Mouse (Mus musculus) kidney, adult 2 months (tissue): ENCODE results near the gene Akap7. TPM values are rescaled to one million over a fixed set of nuclear protein-coding genes. Genes with fewer than 3 reads are reported as not detected.
A peak's percentile ranks its signal among the peaks of the same experiment; 100 is the strongest.

Experiments
- DNase-seq: peaks from one replicate; pipeline ENCODE4 v3.0.0; 2021
- H3K27ac ChIP-seq: fragments of 200-500 bp; 2 replicates; pipeline ENCODE4 v1.5.1; 2012; ENCODE audit warnings: low read depth, low read length, control low read depth, inconsistent platforms; ENCODE audit not compliant: insufficient read depth
- H3K27me3 ChIP-seq: fragments of 200-500 bp; replicated peaks from 2 replicates; pipeline ENCODE4 v1.6.1; 2012; ENCODE audit warnings: mild to moderate bottlenecking, moderate library complexity, low read length, inconsistent platforms; ENCODE audit not compliant: control insufficient read depth, insufficient read depth
- H3K36me3 ChIP-seq: fragments of 200-500 bp; 2 replicates; pipeline ENCODE4 v1.6.1; 2012; ENCODE audit warnings: mild to moderate bottlenecking, moderate library complexity, low read length, inconsistent platforms; ENCODE audit not compliant: control insufficient read depth, insufficient read depth
- H3K4me1 ChIP-seq: fragments of 200-500 bp; 2 replicates; pipeline ENCODE4 v1.6.1; 2011; ENCODE audit warnings: low read length; ENCODE audit not compliant: control insufficient read depth, insufficient read depth
- H3K4me3 ChIP-seq: fragments of 200-500 bp; 2 replicates; pipeline ENCODE4 v1.5.1; 2011; ENCODE audit warnings: mild to moderate bottlenecking, low read depth, low read length, control low read depth; ENCODE audit not compliant: insufficient read depth
- CTCF ChIP-seq: fragments of 200-500 bp; conservative IDR thresholded peaks from 2 replicates; pipeline ENCODE4 v1.5.1; 2011; ENCODE audit warnings: low read depth, mild to moderate bottlenecking, control low read depth, low read length, moderate library complexity, mixed read lengths; ENCODE audit not compliant: insufficient read depth, insufficient read length
- POLR2A ChIP-seq: fragments of 200-500 bp; IDR thresholded peaks from one replicate; pipeline ENCODE4 v1.6.1; 2011; ENCODE audit warnings: low read depth, low read length, control low read depth
- WGBS: fragments of 180-500 bp; shearing (Covaris S2); methylation state at CpG from one replicate; pipeline ENCODE4 v1.1.7; 2018; 5-methylcytosine and 5-hydroxymethylcytosine counted together
- polyA plus RNA-seq: library from polyadenylated mRNA; depleted of rRNA; stranded (reverse); fragments of >200 nt; gene quantifications from 2 replicates; pipeline ENCODE4 v1.2.3, GENCODE M21; 2012

Akap7 gene
- polyA plus RNA-seq, 1 experiment, result 9.8 TPM

GRCm38 (mm10) chr10:25258171-25258570 lies 49.5 kb downstream of the Akap7 start:
- Histone ChIP-seq H3K27ac (no peak overlapping the region), H3K27me3 (no peaks in the 10 kb centered on the region), H3K36me3 (no peaks in the 10 kb centered on the region), H3K4me1 (no peaks in the 10 kb centered on the region), H3K4me3 (no peak overlapping the region)
- WGBS, result 90% methylated on average over 6 of the region's 6 CpGs
- no peak for TF ChIP-seq POLR2A
- TF ChIP-seq CTCF, result no peak
- no peak for DNase-seq

- WGBS, result 52% methylated on average over 5 of the region's 5 CpGs
- Histone ChIP-seq H3K27me3 (no peaks in the 10 kb centered on the region), H3K4me1 (no peaks in the 10 kb centered on the region), H3K27ac (no peak overlapping the region), H3K4me3 (no peak overlapping the region), H3K36me3 (no peaks in the 10 kb centered on the region)
- DNase-seq, result peak; percentile 35
- TF ChIP-seq POLR2A (no peak), CTCF (no peak)
These were observed 50.2 kb downstream of the Akap7 start for GRCm38 (mm10) chr10:25257466-25257865.

- Histone ChIP-seq H3K27ac (no peak overlapping the region), H3K27me3 (no peaks in the 10 kb centered on the region), H3K4me3 (no peak overlapping the region), H3K4me1 (no peaks in the 10 kb centered on the region), H3K36me3 (no peaks in the 10 kb centered on the region)
- TF ChIP-seq CTCF, result no peak
- TF ChIP-seq POLR2A, result no peak
- DNase-seq, result no peak
- 90% methylated on average over 2 of the region's 2 CpGs for WGBS
These were observed 54.2 kb downstream of the Akap7 start for GRCm38 (mm10) chr10:25253474-25253873.

GRCm38 (mm10) chr10:25253006-25253405 lies 54.7 kb downstream of the Akap7 start:
- H3K27ac ChIP-seq, result no peak overlapping the region
- no peak for DNase-seq

DNA sequence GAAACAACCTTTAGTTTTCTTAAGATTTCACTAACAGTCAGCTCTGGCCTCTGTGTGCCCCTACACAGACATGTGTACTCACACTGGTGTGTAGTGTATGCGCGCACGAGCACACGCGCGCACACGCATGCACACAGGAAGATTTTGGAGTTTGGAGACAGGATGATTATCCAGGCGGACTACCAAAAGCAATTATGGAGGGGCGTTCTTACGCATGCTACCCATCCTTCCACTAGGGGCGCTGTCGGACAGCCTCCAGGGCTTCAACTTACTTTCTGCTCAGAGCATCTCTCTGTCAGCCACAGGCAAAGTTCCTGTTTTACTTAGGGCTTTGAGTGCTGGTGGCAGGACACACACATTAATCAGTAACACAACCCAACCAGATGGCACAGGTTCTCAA lies 57.6 kb downstream of the Akap7 start:
- TF ChIP-seq CTCF (peak; percentile 70), POLR2A (no peak)

More at GRCm38 (mm10) chr10:25253006-25253405, 54.7 kb downstream of the Akap7 start:
- H3K27me3 ChIP-seq, result no peaks in the 10 kb centered on the region
- H3K36me3 ChIP-seq, result no peaks in the 10 kb centered on the region
- TF ChIP-seq POLR2A (no peak), CTCF (no peak)
- 75% methylated on average over 4 of the region's 4 CpGs for WGBS
- H3K4me3 ChIP-seq, result no peak overlapping the region
- H3K4me1 ChIP-seq, result no peaks in the 10 kb centered on the region

GRCm38 (mm10) chr10:25246173-25246572 lies 61.5 kb downstream of the Akap7 start:
- no peak overlapping the region for H3K27ac ChIP-seq
- TF ChIP-seq CTCF (peak; percentile 40), POLR2A (no peak)
- H3K27me3 ChIP-seq, result no peaks in the 10 kb centered on the region
- H3K4me1 ChIP-seq, result no peaks in the 10 kb centered on the region
- WGBS, result 73% methylated on average over 4 of the region's 4 CpGs
- DNase-seq, result no peak
- no peaks in the 10 kb centered on the region for H3K36me3 ChIP-seq
- no peak overlapping the region for H3K4me3 ChIP-seq

More for the DNA sequence above, 57.6 kb downstream of the Akap7 start:
- Histone ChIP-seq H3K4me1 (no peaks in the 10 kb centered on the region), H3K4me3 (no peak overlapping the region), H3K27ac (no peak overlapping the region), H3K27me3 (no peaks in the 10 kb centered on the region), H3K36me3 (no peaks in the 10 kb centered on the region)
- 55% methylated on average over 12 of the region's 12 CpGs for WGBS
- DNase-seq, result peak; percentile 47

DNA sequence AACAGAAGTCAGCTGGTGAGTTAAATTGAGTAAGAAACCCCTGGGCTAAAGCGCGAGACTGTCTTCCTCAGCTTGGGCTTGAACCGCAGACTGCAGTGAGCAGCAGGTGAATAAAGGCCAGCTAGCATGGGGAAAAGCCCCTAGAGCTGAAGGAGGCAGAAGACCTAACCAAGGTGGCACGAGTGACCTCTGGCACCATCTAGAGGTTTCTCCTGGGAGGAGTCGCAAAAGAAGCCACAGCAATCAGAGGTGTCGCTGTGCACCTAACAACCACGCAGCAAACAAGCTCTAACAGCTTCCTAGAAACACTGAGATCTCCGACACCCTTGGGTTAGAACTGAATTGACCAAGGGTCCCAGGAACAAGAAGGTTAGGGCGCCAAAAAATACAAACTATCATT lies 68.5 kb downstream of the Akap7 start:
- Histone ChIP-seq H3K4me1 (no peaks in the 10 kb centered on the region), H3K36me3 (no peaks in the 10 kb centered on the region), H3K27ac (no peak overlapping the region), H3K4me3 (no peak overlapping the region), H3K27me3 (no peaks in the 10 kb centered on the region)
- DNase-seq, result peak; percentile 28
- TF ChIP-seq CTCF, result peak; percentile 55
- no peak for TF ChIP-seq POLR2A
- 53% methylated on average over 9 of the region's 9 CpGs for WGBS

GRCm38 (mm10) chr10:25234080-25234479 lies 73.6 kb downstream of the Akap7 start:
- Histone ChIP-seq H3K27ac (no peak overlapping the region), H3K27me3 (no peaks in the 10 kb centered on the region), H3K4me3 (no peak overlapping the region), H3K4me1 (no peaks in the 10 kb centered on the region), H3K36me3 (no peaks in the 10 kb centered on the region)
- no peak for TF ChIP-seq CTCF
- no peak for TF ChIP-seq POLR2A
- DNase-seq, result no peak
- WGBS, result 79% methylated on average over 1 of the region's 1 CpGs
